Mouse (Mus musculus) right cerebral cortex, postnatal 10 days (tissue): ENCODE data around the gene Lmx1b.

ENCODE experiments used
- DNase-seq, 2 experiments: peaks; one replicate each; pipeline ENCODE4 v3.0.0; 2021; ENCODE audit warnings: low spot score in 2 of 2

Lmx1b gene

GRCm38 (mm10) chr2:33630081-33631021 is 10.0 kb downstream of the Lmx1b start:
- DNase-seq, result no peak

DNA sequence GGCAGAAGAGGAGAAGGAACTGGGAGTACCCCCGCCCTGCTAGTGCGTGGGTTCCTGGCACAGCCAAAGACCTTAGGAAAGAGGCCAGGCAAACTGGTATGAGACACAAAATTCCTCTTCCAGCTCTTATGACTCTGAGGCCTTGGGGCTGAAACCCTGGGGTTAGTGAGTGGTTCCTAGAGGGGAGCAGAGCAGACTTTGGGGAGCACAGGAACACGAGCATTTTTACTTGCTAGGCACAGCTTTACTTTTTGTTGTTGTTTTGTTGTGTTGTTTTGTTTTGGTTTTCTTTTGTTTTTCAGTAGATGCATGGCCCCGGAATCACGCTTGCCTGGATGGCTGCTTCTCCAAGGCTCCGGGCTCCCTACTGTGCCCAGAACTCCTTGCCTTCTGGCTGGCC is 10.7 kb downstream of the Lmx1b start:
- DNase-seq, result no peak

GRCm38 (mm10) chr2:33628791-33629190 is 11.5 kb downstream of the Lmx1b start:
- DNase-seq, result no peak

GRCm38 (mm10) chr2:33627058-33627375 is 13.3 kb downstream of the Lmx1b start:
- DNase-seq, result no peak

DNA sequence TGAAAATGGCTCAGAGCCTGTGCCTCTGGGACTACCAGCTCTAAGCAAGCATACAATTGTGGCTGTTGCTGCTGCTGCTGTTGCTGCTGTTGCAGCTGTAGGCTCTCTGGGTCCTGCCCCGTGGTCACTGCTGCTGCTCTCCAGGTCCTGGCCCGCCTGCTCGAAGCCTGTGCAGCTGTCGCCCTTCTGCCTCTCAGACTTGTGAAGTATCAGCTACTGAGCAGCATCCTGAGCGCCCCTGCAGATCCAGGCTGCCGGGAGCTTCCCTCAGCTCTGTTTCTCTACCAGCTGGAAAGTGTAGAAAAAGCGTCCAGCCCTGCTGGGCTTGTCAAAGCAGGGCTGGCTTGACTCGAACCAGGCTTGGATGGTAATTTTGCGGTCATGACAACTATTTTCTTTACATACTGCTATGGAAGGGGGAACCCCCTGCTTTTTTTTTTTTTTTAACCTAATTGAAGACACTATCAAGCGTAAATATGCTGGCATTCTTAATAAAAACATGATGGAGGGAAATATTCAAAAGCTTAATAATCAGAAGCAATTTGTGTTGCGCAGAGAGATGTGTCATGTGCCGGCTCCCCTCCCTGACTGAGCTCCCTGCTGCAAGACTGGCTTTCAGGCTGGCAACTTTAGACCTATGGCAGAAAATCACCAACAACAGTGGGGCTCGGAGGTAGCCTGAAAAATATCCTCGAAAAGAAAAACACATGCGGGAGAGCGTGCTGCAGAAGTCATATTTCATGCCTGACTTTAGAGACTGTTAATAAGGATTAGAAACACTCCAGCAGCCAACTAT is 13.9 kb downstream of the Lmx1b start:
- DNase-seq, result no peak

- peak in 1 of 2 experiments; percentile 53 for DNase-seq
These were observed 22.6 kb downstream of the Lmx1b start for GRCm38 (mm10) chr2:33617670-33618069.

DNA sequence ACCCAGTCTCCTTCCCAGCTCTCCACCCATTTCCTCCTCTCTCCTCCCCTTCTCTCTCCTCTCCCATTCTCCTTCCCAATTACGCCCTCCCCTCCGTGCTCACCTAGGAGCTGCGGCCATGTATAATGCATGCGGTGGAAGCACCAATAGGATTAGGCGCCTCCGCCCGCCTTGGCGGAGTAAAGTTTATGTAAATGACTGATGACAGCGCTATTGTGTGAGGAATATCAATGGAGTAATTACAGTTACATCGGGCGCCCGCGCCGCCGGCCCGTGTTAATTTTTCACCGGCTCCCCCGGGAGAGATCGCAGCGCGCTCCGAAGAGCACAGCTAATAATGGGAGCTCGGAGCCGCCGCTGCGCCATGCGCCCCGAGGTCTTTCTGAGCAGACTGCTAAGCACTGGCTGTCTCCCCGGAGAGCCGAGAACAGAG is 23.9 kb downstream of the Lmx1b start:
- DNase-seq, result peak; percentile 73 to 81

DNA sequence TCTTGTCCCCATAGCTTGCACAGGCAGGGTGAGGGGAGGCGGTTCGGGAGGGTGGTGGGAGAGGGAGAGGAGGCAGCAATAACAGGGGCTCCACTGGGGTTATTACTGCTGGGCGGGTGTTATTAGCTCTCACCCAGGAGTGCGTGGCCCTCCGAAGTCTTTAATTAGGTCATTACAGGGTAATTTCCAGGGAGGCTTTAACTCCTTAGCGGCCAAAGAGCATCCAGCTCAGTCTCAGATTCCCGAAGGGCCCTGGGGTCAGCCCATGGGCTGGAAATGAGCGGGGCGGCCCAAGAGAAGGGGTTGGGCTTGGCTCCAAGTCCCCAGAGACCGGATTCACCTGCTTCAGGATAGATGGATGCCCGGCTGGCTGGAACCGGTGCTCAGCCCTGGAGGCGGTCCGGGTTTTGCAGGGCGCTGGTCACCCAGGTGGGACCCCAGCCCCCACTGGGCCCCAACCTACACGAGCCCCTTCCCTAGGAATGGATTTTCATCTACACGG is 24.4 kb downstream of the Lmx1b start:
- DNase-seq, result no peak

DNA sequence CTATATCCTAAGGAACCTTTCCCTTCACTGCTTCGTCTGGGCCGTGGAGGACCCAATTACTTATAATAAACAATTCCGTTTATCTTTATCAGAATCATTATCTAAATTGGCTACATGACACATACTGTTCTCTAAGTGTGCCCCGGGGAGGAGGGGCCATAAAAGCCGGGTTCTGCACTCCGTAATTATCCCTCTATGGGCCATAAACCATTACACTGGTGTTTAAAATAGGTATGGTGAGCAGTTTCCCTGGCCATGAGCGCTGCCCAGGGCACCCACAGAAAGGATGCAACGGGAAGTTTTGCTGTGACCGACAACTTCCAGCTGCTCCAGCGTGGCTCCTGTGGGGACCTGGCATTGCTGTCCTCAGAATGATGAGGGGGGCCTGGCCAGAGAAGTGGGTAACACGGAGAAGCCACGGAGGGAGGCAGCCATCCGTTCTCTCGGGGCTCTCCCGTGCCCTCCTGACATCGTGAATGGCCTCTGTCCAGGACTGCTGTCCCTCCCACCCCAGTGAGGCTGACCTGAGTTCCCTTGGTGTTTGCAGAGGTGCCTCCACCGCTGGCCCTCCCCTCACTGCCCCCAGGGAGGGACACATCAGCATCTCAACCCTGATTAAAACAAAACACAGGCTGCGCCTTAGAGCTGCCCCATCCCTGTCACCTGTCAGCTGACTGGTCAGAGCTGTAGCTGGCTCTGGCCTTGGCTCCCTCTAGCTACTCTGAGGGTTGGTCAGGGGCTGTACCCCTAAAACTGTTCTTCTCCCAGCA is 34.6 kb downstream of the Lmx1b start:
- no peak for DNase-seq

GRCm38 (mm10) chr2:33604846-33605486 is 35.3 kb downstream of the Lmx1b start:
- DNase-seq, result no peak

DNA sequence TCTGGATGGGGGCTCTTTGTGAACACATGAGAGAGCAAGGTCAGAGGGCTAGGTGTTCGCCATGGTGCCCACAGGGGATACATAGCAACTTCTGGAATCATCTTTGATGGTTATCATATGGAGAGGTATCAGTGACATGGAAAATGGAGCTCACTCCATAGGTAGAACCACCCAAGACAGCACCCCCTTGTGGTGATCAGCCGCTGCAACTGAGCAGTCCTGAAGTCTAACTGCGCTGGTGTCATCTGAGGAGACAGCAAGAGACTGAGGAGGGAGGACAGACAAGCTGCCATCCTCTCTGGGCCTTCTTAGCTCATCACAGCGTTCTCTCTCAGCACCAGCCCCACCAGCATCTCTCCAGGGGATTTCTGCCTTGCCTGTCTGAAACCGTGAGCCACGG is 39.8 kb downstream of the Lmx1b start:
- no peak for DNase-seq

- no peak for DNase-seq
These were observed 42.9 kb downstream of the Lmx1b start for GRCm38 (mm10) chr2:33597384-33597783.

GRCm38 (mm10) chr2:33595085-33595423 is 45.3 kb downstream of the Lmx1b start:
- DNase-seq, result no peak

DNA sequence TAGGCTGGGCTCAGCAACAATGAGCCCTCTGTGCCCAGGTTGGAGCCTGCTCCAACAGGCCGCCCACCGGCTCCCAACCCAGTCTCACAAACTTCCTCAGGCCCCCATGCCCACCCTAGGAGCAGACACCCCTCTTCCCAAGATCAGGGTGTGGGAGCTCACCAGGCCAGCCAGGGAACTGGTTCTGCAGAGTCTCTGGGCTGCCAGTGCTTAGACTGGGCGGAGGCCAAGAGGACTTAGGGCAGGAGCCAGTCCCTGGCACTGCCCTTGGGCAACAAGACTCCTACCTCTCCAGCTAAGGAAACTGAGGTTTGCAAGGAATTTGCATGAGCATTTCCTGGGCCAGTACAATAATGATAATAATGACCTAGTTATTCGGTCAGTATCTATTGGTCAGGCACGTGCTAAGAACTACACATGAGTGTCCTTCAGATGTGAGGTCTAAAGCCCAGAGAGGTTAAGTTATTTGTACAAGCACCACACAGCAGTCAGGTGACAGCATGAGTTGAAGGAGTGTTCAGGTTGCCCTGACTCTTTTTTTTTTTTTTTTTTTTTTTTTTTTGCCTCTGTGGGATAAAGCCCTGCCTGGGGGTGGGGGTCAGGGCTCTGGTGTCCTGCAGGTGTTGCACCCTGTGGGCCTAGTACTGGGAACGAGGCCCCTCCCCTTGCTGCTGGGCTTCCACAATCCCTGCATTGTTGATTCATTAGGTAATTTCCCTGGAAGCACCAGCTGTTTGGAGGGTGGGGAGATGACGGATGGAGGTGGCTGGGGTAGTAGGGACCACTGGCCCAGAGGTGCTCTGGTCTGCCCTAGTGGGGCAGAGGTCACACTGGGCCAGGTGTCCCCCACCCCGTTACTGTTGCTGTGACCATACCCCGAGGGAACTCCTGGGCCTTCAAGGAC is 45.9 kb downstream of the Lmx1b start:
- no peak for DNase-seq

GRCm38 (mm10) chr2:33592931-33593555 is 47.3 kb downstream of the Lmx1b start:
- peak; percentile 70 to 75 for DNase-seq

DNA sequence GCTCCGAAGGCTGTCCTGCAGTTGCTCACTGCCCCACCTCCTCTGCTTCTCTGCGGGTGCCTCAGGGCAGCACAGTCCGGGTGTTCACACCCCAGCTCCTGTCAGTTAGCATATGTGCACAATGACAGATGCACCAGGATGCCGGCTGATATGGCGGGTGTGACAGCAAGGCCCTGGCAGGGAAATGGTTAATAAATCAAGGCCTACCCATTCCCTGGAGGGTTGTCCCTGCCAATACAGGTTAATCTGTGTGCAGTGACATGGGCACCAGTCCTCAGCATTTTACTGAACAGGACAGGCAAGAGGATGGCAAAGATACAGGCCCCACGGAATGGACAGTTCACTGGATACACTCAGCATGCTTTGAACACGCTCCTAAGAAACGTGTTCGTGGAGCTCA is 51.0 kb downstream of the Lmx1b start:
- no peak for DNase-seq

DNA sequence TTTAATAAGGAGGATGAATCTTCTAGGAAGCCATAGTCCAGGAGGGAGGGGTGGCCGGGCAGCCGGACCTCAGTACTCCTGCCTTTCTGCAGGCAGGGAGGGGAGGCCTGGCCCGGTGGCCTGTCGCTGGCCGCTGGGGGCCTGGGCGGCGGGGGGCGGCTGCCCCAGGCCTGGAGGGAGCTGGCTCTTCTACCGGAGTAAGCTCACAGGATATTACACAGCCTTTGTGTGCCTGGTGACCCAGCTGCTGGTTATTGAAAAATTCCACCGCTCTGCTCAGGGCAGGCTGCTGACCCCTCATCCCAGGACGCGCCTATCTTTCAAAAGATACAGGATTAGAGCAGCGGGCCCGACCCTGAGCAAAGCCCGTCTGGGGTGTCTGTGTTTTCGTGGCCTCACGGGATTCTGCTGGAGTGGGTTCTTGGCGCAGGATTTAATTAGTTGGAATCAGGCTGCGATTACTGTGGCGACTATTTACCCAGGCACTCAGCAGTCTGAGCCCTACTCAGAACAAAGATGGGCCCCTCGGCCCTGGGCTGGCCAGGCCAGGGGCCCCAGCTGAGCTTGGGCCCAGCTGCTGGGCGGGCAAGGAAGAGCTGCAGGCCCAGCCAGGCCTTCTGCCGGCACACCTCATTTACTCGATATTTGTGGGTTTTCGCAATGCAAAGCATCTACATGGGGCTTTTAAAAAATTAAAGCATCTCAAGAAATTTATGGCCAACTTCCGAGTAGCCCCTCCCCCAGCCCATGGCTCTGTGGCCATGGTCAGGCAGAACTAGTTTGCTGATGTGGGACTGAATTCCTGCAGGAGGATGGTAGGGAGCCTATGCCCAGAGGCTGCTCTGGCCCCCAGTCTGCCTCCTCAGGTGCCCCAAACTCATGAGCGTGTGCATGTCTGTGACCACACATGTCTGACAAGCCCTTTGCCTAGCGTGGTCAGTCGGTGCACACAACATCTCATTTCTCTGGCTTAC is 55.1 kb downstream of the Lmx1b start:
- no peak for DNase-seq

DNA sequence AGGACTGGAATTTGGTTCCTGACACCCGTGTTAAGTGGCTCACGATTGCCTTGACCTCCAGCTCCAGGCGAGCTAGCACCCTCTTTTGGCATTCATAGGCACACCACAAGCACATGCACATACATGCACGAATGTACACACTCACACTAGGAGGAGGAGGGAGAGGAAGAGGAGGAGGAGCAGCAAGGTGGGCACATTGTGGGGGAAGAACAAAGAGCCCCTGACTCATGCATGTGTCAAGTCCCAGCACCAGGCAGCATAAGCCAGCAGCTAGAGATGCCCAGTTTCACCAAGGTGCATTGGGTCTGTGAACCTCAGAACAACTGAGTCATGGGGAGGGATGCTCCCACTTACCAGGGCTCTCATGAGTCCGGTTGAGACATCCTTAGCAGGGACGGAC is 56.5 kb downstream of the Lmx1b start:
- DNase-seq, result no peak

DNA sequence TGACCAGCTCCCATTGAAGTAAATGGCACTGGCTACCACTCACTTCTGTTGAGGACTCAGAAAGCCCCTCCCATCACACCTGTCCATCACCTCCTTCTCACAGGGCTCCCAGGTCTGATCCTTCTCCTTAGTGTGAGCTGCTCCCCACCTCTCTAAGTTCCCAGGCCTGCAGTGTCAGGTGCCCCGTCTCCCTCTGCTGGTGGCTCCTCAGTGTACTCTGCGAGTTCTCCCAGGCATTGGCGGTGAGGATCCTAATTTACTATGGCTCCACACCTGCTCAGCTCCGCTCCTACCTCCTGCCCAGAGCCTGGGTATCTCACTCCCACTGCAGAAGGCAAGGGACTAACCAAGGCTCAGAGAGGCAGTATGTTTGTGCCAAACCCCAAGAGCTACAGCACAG is 57.0 kb downstream of the Lmx1b start:
- peak in 1 of 2 experiments; percentile 63 for DNase-seq
